Mouse (Mus musculus): Measurements from ENCODE around the gene Col9a2. TPM values are rescaled to one million over a fixed set of nuclear protein-coding genes. Genes with fewer than 3 reads are reported as not detected.
A peak's percentile ranks its signal among the peaks of the same experiment; 100 is the strongest.

Col9a2 gene
- total RNA-seq, 2 experiments from 2014 or later = not detected

DNA sequence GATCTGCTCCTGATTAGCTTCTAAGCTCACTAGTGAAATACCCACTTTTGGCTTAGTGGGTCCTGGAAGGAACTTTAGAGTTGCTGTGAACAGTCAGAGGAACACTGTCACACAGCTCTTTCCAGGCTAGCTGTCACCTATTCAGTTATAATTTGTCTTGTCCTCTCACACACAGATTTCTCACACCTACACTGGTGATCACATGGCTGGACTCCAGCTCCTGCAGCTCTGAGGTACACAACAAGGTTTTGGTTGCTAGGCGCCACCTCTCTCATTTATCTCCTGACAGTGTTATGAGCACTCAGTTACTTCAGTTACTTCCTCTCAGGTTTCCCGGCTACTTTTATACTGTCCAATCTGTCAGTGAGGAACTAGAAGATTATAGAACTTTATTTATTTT is 26.2 kb downstream of the Col9a2 start:
- ATAC-seq (replicated peaks; ENCODE audit: low FRiP score, poor library complexity, severe bottlenecking) = no peak

DNA sequence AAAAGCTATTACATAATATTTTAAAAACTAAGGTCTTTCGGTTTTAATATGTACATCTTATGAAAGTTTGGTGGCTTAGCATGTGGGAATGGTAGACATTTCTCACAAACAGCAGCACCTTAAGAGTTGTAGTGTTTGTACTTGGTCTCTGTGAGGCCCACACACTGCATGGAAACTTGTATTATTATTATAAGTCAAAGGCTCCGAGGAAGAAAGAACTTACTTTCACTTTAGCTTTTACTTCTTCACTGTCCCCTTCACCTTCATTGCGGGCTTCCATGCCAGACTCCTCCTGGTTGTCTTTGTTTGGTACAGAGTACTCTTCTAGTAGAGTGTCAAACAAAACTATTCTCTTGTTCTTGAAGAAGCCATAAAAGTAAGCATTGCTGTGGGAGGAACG is 35.1 kb downstream of the Col9a2 start:
- ATAC-seq (replicated peaks; ENCODE audit: low FRiP score, poor library complexity, severe bottlenecking) = no peak

DNA sequence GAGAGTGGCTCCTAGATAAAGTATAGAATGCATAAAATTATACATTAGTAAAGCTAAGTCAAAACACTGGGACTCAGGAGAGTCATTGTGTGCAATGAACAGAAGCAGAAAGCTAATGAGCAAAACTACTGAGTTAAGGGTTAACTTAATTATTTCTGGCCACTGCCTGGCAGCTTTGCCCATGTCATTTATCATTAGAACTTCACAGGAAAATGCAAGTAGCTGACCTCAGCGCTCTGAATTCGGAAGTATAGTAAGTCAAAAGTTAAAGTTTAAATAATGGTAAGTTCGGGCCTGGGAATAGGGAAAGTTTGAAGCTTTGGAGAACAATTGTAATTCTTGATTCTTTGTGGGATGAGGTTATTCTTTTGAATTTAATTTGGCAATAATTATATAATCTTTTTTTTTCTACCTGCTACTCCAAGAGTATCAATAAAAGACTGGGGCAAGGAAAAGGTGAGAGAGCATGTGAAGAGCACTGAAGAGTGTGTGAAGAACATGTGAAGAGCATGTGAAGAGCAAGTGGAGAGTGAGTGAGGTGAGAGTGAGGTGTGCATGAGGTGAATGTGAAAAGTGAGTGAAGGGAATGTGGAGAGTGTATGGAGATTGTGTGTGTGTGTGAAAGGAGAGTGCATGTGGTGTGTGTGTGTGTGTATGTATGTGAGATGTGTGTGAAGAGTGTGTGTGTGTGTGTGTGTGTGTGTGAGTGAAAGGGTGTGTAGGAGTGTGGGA is 38.9 kb downstream of the Col9a2 start:
- ATAC-seq (replicated peaks; ENCODE audit: low FRiP score, poor library complexity, severe bottlenecking) = no peak

DNA sequence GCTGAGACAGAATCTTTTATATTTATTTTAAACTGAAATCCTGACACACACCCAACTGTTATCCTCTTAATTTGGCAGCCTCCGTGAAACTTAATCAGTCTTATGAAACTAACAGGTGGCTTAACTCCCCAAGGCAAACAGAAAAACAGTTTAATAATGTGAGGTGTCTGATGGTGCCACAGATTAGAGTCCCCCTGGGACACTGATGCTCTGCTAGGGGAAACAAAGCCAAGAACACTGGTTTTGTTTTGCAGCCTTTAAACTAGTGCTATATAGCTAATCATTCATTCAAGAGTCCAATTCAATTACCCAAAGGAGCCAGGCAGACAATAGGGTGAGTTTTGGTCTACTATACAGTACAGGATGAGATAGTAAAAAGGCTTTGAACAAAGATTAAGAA is 41.2 kb downstream of the Col9a2 start:
- ATAC-seq (replicated peaks; ENCODE audit: low FRiP score, poor library complexity, severe bottlenecking) = no peak

DNA sequence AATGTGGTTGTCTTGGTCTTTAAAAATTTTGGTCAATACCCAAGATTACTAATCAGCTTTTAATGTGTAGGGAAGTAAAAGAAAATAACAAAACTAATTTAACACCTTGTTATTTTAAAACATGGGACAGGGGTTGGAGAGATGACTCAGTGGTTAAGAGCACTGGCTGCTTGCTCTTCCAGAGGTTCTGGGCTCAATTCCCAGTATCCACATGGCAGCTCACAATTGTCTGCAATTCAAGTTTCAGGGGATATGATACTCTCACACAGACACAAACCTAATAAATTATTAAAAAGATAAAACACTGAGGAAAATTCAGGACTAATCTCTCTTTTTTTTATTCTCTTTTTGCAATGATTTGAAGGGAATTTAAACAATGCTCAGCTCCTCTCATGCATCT is 45.3 kb downstream of the Col9a2 start:
- ATAC-seq (replicated peaks; ENCODE audit: low FRiP score, poor library complexity, severe bottlenecking) = no peak

DNA sequence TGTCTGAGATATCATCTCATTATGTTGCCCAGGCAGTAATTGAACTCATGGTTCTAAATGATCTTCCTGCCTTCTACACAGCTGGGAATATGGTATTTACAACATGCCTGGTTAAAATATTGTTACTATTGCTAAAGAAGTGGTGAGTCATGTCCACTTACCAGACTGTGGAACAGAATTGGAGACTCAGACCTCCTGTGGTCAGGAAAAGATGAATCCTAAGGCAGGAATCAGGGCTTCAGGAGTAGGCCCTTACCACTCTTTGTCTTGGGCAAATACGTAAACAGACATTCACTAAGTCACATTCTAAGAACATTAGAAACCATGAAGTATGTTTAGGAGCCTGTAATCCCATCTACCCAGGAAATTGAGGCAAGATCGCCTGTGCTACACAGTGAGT is 49.5 kb downstream of the Col9a2 start:
- ATAC-seq (replicated peaks; ENCODE audit: low FRiP score, poor library complexity, severe bottlenecking) = no peak

DNA sequence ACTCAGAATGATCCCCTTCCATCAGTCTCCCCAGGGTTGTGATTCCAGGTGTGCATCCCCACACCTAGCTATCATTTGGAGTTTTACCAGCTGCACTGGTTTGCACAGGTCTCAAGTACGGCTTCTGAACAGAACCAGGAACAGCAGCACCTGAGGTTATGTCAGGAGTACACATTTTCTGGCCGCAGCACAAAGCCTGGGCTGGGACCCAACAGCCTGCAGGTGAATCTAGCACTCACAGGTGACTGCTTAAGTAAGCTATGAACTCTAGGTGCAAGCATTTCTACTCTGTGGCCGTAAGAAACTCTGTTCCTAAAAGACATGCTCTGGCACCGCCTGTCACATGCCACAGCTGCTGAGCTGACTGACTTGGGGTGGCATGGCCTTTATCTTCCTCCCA is 51.0 kb downstream of the Col9a2 start:
- ATAC-seq (replicated peaks; ENCODE audit: low FRiP score, poor library complexity, severe bottlenecking) = no peak

DNA sequence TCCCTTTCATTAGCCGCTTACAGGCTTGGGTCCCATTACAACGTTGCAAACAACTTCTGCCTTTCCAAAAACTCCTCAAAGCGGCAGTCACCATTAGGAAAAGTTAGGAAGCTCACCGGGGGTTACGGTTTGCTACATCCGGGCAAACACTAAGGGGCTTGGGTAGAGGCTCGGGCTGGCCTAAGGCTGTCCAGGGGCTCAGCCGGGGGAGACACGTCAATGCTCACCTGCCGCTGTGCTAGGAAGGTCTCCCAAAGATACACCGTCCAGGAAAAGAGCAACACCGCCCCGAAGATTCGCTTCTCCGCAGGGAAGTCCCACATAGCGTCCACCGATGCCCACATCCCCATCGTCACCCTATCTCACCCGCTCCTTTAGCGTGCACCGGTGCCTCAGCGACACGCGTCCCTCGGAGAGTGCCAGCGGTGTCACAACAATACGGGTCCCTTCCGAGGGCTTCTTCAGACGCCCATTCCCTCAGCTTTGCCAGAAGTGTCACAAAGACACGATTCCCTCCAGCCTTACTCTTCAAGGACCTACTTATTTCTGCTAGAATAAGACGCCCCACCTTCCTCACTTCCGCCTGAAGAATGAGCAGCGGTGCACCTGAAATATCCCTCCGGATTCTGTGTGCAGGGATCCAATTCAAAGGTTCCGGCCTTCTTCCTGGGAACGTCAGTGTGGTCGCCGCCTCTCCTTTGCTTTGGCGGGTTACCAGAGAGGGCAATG is 58.6 kb downstream of the Col9a2 start, which contains the start of gene Zmpste24:
Gene Zmpste24, minus strand, starts transcription at position 592 of the 729 bp plus-strand sequence.
- peak; percentile 91 for ATAC-seq (replicated peaks; ENCODE audit: low FRiP score, poor library complexity, severe bottlenecking)

DNA sequence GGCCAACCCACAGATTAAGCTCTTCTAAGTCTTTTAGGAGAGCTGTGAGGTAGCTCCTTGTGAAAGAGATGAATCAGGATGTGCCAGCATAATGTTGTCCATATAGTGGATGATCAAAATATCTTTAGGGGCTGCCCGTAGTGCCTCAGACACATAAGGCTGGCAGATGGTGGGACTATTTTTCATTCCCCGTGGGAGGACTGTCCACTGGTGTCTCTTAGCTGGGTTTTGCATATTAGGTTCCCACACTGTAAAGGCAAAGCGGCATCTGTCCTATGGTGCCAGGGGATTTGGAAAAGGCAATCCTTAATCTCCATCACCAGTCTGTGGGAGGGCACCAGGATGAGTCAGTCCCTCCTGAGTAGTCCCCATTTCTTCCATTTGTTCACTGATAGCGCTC is 64.1 kb downstream of the Col9a2 start:
- ATAC-seq (replicated peaks; ENCODE audit: low FRiP score, poor library complexity, severe bottlenecking) = no peak

Other genes with a start within 250 kb of the Col9a2 start
- 27.9 and 30.3 TPM in 2 replicates for gene Nfyc, start 207.8 kb upstream of the Col9a2 start, total RNA-seq (2015; ENCODE audit: low replicate concordance)
- 30.0 and 36.3 TPM in 2 replicates for gene Nfyc, start 207.8 kb upstream of the Col9a2 start, total RNA-seq (2017; ENCODE audit: low replicate concordance)
- 0.21 and 1.2 TPM in 2 replicates for gene Rims3, start 184.6 kb upstream of the Col9a2 start, total RNA-seq (2015; ENCODE audit: low replicate concordance)
- 0.43 and 0.98 TPM in 2 replicates for gene Rims3, start 184.6 kb upstream of the Col9a2 start, total RNA-seq (2017; ENCODE audit: low replicate concordance)
- gene Exo5, start 114.4 kb upstream of the Col9a2 start, total RNA-seq (2015; ENCODE audit: low replicate concordance) = 7.5 and 21.1 TPM in 2 replicates
- gene Exo5, start 114.4 kb upstream of the Col9a2 start, total RNA-seq (2017; ENCODE audit: low replicate concordance) = 1.7 and 4.1 TPM in 2 replicates
- gene Zfp69, start 87.7 kb upstream of the Col9a2 start, total RNA-seq (2015; ENCODE audit: low replicate concordance) = 0.77 TPM in 1 of 2 replicates, not detected in the other
- 2.4 and 6.4 TPM in 2 replicates for gene Zfp69, start 87.7 kb upstream of the Col9a2 start, total RNA-seq (2017; ENCODE audit: low replicate concordance)
- 29.4 and 36.4 TPM in 2 replicates for gene Smap2, start 22.1 kb upstream of the Col9a2 start, total RNA-seq (2015; ENCODE audit: low replicate concordance)
- 25.5 and 27.3 TPM in 2 replicates for gene Smap2, start 22.1 kb upstream of the Col9a2 start, total RNA-seq (2017; ENCODE audit: low replicate concordance)
- 37.3 and 38.0 TPM in 2 replicates for gene Zmpste24, start 58.9 kb downstream of the Col9a2 start, total RNA-seq (2015; ENCODE audit: low replicate concordance)
- 19.0 and 27.3 TPM in 2 replicates for gene Zmpste24, start 58.9 kb downstream of the Col9a2 start, total RNA-seq (2017; ENCODE audit: low replicate concordance)
- not detected in 2 replicates for gene Tmco2, start 69.8 kb downstream of the Col9a2 start, total RNA-seq (2015; ENCODE audit: low replicate concordance)
- gene Tmco2, start 69.8 kb downstream of the Col9a2 start, total RNA-seq (2017; ENCODE audit: low replicate concordance) = not detected in 2 replicates
- gene Rlf, start 175.7 kb downstream of the Col9a2 start, total RNA-seq (2015; ENCODE audit: low replicate concordance) = 29.0 and 39.9 TPM in 2 replicates
- gene Rlf, start 175.7 kb downstream of the Col9a2 start, total RNA-seq (2017; ENCODE audit: low replicate concordance) = 74.6 and 91.1 TPM in 2 replicates